Mouse (Mus musculus): ENCODE measurements around the gene Gm10401.

Gene Gm10401

DNA sequence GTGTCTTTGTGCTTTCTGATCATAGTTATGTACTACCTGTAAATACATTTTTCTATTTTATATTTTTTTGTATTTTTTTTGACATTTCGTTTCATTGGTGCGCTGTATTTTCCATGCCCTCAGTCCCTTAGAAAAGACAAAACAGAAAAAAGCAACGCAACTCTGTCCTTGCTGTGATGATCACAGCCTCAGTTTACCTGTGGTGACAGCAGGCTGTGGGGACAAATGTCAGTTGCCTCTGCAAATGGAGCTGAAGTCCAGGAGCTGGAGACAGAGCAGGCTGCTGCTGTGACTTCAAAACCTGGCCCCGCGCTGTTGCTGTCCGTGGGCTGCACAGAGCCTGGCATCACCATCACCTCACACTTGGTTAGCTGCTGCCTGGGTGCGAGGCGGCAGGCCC, at the start of gene Gm10401:
TSS of gene Gm10401 (minus strand) at position 101 of the 400 bp plus-strand sequence.
- in situ Hi-C loops (cut with MboI; ENCODE audit: low pct_unique_long_range_greater_than_20kb in 1 of 2, low sequenced_read_pairs in 2 of 2, unreplicated experiment in 1 of 2), result no loop called here

DNA sequence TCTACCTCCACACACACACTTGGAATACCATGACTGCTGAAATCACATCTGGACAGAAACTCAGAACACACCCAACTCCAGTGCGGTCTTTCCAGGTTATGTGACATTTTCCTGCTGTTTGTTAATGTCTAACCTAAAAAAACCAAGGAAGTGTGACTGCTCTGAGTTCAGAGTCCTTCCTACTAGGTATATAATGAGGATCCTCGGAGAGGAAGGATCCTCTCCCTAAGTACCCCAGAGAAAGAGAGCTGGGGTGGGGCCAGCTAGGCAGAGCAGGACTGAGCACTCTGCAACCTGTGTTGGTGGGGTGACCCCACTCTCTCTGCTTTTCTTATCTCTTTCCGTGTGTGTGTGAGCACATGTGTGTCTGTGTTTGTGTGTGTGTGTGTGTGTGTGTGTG, 49.3 kb upstream of the Gm10401 start:
- in situ Hi-C loops (cut with MboI; ENCODE audit: low pct_unique_long_range_greater_than_20kb in 1 of 2, low sequenced_read_pairs in 2 of 2, unreplicated experiment in 1 of 2), result no loop called here

DNA sequence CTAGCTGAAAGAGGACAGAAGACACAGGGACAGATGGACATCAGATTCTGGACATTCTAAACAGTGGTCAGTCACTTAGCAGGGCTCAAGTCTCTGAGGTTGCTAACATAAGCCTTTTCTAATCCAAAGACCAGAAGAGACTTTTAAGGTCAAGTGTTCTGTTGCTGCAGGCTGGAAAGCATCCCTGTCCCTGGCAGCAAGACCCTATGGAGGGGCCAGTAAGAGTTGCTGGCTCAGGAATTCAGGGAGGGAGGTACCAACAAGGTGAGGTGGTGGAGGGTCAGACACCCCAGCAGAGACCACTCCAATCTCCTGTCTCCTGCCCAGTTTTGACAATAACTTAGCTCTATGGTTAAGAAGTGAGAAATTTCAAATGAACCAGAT, 48.6 kb upstream of the Gm10401 start:
- in situ Hi-C loops (cut with MboI; ENCODE audit: low pct_unique_long_range_greater_than_20kb in 1 of 2, low sequenced_read_pairs in 2 of 2, unreplicated experiment in 1 of 2), result no loop called here

DNA sequence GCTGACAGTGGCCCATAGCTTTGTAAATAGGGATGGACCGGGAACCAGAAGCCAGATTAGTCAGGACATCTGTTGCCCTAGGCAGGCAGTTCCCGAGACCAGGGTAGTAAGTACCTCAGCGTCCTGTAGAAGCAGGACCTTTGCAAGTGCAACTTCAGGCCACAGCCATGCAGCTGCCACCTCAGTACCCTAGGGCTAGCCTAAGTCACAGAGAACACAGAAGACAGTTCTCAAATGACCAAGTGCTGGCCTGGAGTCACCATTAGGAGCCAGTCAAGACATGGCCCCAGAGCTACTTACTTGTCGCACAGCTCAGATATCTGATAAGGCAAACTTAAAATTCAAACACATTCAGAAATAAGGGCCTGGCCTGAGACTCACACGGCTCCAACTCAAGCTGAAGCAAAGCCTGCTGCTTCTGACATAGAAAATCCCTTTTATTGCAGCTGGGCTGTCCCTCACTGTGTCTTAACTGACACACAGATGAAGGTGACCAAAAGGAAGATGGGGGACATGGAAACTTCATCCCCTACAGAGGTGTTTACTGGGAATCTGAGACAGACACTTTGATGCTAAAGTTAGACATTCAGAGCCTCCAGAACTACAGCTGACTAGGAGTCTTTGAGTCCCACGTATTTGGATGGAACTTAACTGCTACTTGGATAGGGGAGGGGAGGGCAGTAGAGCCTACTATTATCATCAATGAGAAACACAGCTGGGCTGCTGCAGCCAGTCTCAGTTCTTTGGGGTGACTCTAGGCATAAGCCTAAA, 48.1 kb upstream of the Gm10401 start:
- in situ Hi-C loops (cut with MboI; ENCODE audit: low pct_unique_long_range_greater_than_20kb in 1 of 2, low sequenced_read_pairs in 2 of 2, unreplicated experiment in 1 of 2), result no loop called here

DNA sequence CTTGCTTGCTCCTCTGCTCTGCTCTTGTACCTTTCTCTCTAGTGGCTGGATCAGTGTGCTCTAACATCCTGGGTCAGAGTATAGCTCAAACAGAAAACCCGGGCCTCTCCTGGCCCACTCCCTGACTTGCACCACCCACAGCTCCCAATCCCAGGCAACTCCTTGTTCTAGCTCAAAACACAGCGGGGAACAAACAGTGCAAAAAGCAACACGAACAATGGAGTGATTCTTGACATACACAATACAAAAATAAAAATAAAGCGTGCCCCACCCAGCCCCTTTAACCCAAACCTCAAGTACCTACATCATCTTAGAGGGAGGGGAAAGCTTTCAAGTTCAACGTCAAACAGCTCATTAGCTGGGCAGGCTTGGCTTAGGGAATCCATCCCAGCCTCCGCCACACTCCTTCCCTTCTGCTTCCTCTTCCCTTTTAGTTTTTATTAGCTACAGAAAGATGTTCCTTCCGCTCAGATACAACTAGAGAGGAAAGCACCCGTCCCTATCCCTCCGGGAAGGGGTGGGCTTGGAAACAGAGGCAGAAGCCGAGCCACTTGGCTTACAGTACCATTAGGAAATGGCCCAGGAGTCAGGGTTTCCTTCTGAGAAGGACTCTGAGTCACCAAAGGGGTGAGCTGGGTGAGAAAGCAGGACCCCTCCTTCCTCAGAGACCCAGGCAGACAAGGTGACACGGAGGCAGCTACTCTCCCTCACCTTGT, 47.3 kb upstream of the Gm10401 start:
- in situ Hi-C loops (cut with MboI; ENCODE audit: low pct_unique_long_range_greater_than_20kb in 1 of 2, low sequenced_read_pairs in 2 of 2, unreplicated experiment in 1 of 2), result no loop called here

DNA sequence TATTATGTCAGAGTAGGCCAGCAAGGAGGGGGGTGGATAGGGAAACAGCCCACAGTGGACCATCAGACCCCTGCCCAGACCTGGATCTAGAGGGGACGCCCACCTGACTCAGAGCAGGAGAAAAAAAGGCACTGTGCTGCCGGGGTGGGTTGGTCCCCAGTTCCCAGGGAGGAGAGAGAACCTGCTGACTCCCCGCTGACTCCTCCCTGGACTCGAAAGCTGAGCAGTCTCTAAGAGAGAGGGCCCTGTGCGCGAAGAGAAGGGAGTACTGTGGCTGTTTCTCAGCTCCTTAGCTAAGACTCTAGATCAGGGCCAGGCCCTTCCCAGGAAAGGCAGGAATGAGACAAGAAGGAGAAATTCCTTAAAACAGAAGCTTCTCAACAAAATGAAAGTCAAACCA, 46.4 kb upstream of the Gm10401 start:
- in situ Hi-C loops (cut with MboI; ENCODE audit: low pct_unique_long_range_greater_than_20kb in 1 of 2, low sequenced_read_pairs in 2 of 2, unreplicated experiment in 1 of 2), result no loop called here

DNA sequence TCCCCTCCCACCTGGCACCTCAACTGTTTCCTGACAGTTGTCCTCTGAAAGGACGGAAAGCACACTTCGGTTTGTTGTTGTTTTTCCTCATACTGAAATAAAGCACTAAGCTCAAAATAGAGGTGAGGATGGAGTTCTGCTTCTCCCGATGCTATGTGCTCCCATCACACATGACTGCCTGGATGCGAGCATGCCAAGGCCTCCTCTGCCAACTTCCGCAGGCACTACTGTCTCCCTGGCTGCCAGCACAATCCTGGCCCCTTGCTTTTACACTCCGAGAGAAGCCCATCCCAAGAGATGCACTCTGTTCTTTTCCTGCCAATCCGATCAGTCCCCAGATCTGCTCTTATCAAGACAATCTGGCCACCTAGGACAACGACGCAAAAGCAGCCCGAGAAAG, 45.5 kb upstream of the Gm10401 start:
- in situ Hi-C loops (cut with MboI; ENCODE audit: low pct_unique_long_range_greater_than_20kb in 1 of 2, low sequenced_read_pairs in 2 of 2, unreplicated experiment in 1 of 2), result no loop called here

DNA sequence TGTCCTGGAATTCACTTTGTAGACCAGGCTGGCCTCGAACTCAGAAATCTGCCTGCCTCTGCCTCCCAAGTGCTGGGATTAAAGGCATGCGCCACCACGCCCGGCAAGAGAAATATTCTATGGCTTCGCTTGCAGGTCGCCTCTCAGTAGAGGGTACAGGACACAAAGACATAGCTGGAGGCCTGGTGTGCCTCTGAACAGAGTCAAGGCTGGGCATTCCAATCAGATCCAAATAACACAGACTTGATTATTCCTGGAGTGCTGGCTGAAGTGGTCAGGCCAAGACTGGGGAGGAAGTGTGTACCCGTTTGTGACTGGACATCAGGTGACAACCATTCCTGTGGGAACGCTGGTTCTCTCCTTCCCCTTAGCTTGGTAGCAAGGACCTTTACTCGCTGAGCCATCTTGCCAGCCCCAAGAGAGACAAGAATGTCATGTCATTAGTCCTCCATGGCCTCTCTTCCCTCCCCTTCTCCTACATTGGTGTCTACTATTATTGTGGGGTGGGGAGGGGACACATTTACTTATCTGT, 44.1 kb upstream of the Gm10401 start:
- in situ Hi-C loops (cut with MboI; ENCODE audit: low pct_unique_long_range_greater_than_20kb in 1 of 2, low sequenced_read_pairs in 2 of 2, unreplicated experiment in 1 of 2), result no loop called here

DNA sequence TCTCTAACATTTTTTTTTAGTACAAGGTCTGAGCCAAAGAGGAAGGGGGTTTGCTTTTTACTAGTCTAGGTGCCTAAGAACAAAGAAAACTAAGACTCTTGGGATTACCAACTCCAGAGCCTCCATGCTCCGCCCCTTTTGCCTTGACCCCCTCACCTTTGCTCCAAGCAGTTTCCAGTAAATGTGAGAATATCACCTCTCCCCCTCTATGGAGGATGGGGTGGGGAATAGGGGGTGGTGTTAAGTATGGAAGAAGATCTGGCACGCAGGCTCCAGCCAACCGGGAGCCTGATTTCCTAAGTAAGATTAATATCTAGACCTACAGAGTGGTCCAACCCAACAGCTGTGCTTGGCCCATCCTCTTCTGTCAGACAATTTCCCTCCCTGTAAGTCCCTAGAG, 42.6 kb upstream of the Gm10401 start:
- in situ Hi-C loops (cut with MboI; ENCODE audit: low pct_unique_long_range_greater_than_20kb in 1 of 2, low sequenced_read_pairs in 2 of 2, unreplicated experiment in 1 of 2), result no loop called here

DNA sequence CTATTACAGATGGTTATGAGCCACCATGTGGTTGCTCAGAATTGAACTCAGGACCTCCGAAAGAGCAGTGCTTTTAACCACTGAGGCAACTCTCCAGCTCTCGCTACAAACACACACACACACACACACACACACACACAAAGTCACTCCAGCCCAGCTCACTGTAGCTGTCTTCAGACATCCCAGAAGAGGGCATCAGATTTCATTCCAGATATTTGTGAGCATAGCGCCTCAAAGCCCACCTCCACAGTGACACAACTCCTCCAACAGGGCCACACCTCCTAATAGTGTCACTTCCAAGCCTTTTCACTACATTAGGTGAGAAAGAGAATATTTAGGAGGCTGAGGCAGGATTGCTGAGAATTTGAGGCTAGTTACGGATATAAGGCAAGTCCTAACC, 41.0 kb upstream of the Gm10401 start:
- in situ Hi-C loops (cut with MboI; ENCODE audit: low pct_unique_long_range_greater_than_20kb in 1 of 2, low sequenced_read_pairs in 2 of 2, unreplicated experiment in 1 of 2), result no loop called here

DNA sequence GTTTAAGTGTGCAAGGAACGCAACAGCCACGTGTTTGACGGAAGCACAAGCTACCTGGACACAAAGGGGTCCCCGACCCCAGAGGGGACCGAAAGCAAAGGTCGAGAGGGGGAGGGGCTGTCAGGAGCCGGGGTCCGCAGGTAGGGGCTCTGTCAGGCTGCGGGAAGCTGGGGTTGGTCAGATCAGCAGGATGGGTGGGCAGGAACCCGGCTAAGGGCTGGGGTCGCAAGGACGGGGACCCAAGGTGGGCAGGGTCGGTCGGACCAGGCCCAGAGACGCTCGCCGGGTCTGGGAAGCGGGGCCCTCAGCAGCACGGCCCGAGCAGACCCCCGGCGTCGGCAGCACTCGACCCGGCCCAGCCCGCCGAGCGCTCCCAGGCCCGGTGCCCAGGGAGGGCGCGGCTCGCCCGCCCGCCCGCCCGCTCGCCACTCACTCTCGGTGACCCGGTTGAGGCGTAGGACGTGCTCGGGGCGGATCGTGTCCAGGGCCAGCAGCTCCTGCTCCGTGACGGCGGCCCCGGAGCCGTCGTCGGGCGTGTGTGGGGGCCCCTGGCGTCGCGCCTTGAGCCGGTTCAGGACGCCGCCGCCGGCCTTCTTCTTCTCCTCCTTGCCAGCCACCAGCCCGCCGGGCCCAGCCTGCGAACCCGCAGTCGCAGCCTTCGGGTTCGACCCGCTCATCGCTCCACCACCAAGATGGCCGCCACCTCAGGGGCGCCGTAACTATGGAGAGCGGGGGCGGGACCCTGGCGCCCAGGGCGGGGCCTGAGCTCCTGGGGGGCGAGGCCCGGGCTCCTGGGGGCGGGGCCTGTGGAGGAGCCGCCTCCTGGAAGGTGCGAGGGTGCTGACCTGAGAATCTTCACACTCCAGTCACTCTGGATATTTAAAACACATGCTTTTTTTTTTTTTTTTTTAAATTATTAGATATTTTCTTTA, 36.4 kb upstream of the Gm10401 start, which contains the start of gene Unc119b:
TSS of gene Unc119b (minus strand) at position 742 of the 932 bp plus-strand sequence.
- in situ Hi-C loops (cut with MboI; ENCODE audit: low pct_unique_long_range_greater_than_20kb in 1 of 2, low sequenced_read_pairs in 2 of 2, unreplicated experiment in 1 of 2), result no loop called here

DNA sequence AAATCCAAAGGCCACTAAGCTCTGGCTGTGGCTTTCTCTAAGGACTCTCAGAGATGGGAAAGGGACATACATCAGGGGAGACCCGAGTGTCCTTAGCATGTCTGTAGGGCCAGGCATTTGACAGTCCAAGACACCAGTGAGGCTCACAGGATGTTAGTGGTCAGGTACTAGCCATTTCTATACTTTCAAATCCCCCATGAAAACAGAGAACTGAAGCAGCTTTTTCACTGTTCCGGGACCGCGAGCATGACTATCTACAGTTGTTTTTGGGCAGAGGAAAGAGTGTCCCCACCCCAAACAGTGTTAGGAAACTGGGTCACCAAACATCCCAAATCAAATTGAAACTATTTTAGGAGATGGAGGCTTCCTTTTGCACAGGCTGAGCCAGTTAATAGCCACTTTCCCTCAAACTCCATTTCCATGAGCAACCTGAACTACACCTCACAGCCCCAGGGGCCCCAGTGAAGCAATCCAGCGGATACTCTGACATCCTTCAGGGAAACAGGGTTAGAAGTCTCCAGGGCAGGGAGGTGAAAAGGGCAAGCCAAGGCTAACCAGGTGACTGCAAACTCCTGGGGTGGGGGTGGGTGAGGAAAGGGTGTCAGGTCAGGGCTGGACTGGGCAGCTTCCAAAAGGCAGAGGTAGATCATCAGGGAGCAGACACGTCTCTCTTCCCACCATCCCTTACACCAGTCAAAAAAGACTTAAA, 35.4 kb upstream of the Gm10401 start:
- in situ Hi-C loops (cut with MboI; ENCODE audit: low pct_unique_long_range_greater_than_20kb in 1 of 2, low sequenced_read_pairs in 2 of 2, unreplicated experiment in 1 of 2), result no loop called here

DNA sequence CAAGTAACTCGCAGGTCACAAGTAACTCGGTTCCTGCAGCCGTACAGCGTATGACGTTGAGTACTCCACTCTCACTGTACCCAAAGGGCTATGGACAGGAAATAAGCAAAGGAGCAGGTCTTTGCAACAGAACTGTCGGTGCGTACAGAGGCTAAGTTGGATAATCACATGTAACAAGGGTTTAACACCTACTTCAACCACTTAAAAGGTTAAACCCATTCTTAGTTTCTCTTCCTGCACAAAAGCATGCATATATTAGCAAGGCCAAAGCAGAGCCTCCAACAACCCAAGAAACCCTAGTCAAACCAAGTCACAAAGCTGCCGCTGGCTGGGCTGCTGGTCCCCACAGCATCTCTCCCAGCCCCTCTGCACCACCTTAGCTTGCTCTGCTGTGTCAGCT, 34.4 kb upstream of the Gm10401 start:
- in situ Hi-C loops (cut with MboI; ENCODE audit: low pct_unique_long_range_greater_than_20kb in 1 of 2, low sequenced_read_pairs in 2 of 2, unreplicated experiment in 1 of 2), result no loop called here

DNA sequence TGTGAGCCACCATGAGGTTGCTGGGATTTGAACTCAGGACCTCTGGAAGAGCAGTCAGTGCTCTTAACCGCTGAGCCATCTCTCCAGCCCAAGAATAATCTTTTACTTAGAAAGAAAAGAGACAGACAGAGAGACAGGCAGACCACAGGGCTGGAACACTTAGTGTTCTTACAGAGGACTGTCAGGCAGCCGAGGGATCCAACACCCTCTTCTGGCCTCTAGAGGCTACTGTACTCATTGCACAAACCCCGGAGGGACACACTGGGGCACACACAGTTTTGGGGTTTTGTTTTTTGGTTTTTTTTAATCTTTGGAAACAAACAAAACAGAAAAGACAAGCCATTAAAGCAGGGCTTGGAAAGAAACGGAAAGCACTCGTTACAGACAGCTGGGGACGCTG, 31.2 kb upstream of the Gm10401 start:
- in situ Hi-C loops (cut with MboI; ENCODE audit: low pct_unique_long_range_greater_than_20kb in 1 of 2, low sequenced_read_pairs in 2 of 2, unreplicated experiment in 1 of 2), result no loop called here

DNA sequence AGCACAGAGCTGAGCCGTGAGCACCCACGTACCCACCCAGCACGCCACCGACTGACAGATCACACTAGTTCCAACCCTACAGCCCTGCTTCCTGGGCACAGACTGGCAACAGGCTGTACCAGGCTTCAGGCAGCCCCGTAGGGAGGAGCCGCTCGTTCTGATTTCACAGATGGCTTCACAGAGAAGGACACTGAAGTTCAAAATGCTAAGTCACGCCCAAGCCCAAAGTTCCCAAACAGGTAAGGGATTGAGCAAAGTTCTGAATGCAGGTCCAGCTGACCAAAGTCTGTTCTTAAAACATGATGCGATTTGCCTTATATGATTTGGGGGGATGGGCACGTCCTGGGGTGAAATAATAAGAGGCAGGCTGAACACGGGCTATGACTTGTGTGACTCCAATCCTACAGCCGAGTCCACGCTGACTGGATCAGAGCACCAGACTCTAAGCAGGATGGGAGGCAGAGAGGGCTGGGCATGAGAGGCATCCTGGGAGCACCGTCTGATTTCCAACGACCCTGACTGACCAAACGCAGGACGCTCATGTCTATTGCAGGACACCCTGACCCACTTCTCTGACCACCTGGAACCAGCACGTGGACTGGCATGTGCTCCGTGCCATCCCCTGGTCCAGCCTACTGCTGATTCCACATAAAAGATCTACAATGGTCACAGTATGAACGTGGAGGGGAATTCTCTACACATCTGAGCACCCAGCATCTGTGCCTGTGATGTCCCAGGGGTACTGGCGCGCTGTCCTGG, 29.5 kb upstream of the Gm10401 start:
- in situ Hi-C loops (cut with MboI; ENCODE audit: low pct_unique_long_range_greater_than_20kb in 1 of 2, low sequenced_read_pairs in 2 of 2, unreplicated experiment in 1 of 2), result no loop called here

DNA sequence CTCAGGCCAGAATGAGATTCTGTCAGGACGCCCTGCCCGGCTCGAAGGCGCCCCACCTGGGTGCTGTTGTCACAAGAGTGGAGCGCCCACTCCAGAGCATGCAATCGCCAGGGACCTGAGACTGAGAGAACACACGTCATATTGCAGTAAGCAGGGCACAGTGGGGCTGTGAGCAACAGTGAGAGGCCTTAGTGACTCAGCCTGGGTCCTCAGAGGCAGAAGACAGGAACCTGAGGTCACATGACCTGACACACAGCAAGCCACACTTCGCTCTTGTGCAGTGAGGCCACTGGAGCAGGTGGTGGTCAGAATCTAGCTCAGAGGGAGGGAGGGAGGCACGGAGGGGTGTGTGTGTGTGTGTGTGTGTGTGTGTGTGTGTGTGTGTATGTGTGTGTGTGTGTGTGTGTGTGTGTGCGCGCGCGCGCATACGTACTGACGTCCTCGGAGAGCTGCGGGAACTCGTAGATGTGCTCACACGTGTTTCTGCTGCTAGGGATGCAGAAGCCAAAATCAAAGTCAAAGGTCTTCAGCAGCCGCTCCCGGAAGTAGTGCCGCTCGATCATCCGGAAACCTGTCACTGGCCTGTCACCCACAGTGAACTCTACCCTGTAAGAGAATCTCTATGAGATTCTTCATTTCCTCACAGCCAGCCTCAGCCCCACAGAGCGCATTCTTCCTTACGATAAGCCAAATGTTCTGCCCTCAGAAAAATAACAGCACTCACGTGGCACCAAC, 28.6 kb upstream of the Gm10401 start:
- in situ Hi-C loops (cut with MboI; ENCODE audit: low pct_unique_long_range_greater_than_20kb in 1 of 2, low sequenced_read_pairs in 2 of 2, unreplicated experiment in 1 of 2), result no loop called here

Measured in mouse embryonic stem cell (cell line).